Mouse (Mus musculus) heart, embryonic 14.5 days (tissue): Measurements from ENCODE around the gene Bicc1. TPM values are rescaled to one million over a fixed set of nuclear protein-coding genes. Genes with fewer than 3 reads are reported as not detected.
"Not testable (repeated sequence)": the region's sequence is repeated elsewhere in the genome, so short reads cannot be mapped to it uniquely, and the experiment has no call there.

ENCODE experiments used
- ATAC-seq: fragments of 200-750 bp; cut with Nextera tagmentation; 2 replicates; pipeline ENCODE4 v1.8.0; 2017; ENCODE audit warnings: low read depth, moderate TSS enrichment; ENCODE audit not compliant: insufficient number of reproducible peaks, insufficient read depth, low FRiP score
- H3K27ac ChIP-seq, 2 experiments: fragments of 200-500 bp in 1 of 2; fragments of 300-500 bp in 1 of 2; sonication (generic) in 1 of 2; replicated peaks in 1 of 2; 2 replicates each; pipeline ENCODE4 v1.5.1; 2012 to 2014; ENCODE audit warnings: low read depth in 2 of 2, low read length in 2 of 2, control low read depth in 1 of 2, mild to moderate bottlenecking in 1 of 2, mixed read lengths in 1 of 2; ENCODE audit not compliant: control insufficient read depth in 1 of 2, insufficient read depth in 1 of 2
- H3K27me3 ChIP-seq: fragments of 300-500 bp; sonication (generic); 2 replicates; pipeline ENCODE4 v1.6.1; 2014; ENCODE audit warnings: mild to moderate bottlenecking, low read length, control low read depth; ENCODE audit not compliant: control insufficient read depth, insufficient read depth
- H3K36me3 ChIP-seq: fragments of 300-500 bp; sonication (generic); 2 replicates; pipeline ENCODE4 v1.6.1; 2014; ENCODE audit warnings: mild to moderate bottlenecking, control low read depth, low read length, mixed read lengths; ENCODE audit not compliant: control insufficient read depth, insufficient read depth
- H3K4me1 ChIP-seq, 2 experiments: fragments of 200-500 bp in 1 of 2; fragments of 300-500 bp in 1 of 2; sonication (generic) in 1 of 2; 2 replicates each; pipeline ENCODE4 v1.6.1; 2012 to 2014; ENCODE audit warnings: low read length in 2 of 2, control low read depth in 1 of 2, mixed read lengths in 1 of 2; ENCODE audit not compliant: control insufficient read depth in 2 of 2, insufficient read depth in 2 of 2
- H3K4me2 ChIP-seq: fragments of 300-500 bp; sonication (generic); 2 replicates; pipeline ENCODE4 v1.6.1; 2014; ENCODE audit warnings: mild to moderate bottlenecking, low read length
- H3K4me3 ChIP-seq, 2 experiments: fragments of 200-500 bp in 1 of 2; fragments of 300-500 bp in 1 of 2; sonication (generic) in 1 of 2; 2 replicates each; pipeline ENCODE4 v1.5.1; 2012 to 2014; ENCODE audit warnings: low read length in 2 of 2, mild to moderate bottlenecking in 2 of 2, control low read depth in 1 of 2, low read depth in 1 of 2, moderate library complexity in 1 of 2; ENCODE audit not compliant: control insufficient read depth in 1 of 2, insufficient read depth in 1 of 2
- H3K9ac ChIP-seq: fragments of 300-500 bp; sonication (generic); 2 replicates; pipeline ENCODE4 v1.6.1; 2014; ENCODE audit warnings: mild to moderate bottlenecking, low read length
- H3K9me3 ChIP-seq: fragments of 300-500 bp; sonication (generic); 2 replicates; pipeline ENCODE4 v1.6.1; 2016; ENCODE audit warnings: low read length, control low read depth; ENCODE audit not compliant: control insufficient read depth
- WGBS: fragments of 180-500 bp; shearing (Covaris S2); extraction: QIAGEN DNeasy Blood & Tissue Kit; methylation state at CpG from one replicate; pipeline ENCODE4 v1.1.7; 2014; 5-methylcytosine and 5-hydroxymethylcytosine counted together
- polyA plus RNA-seq: library from polyadenylated mRNA; unstranded; fragments of >200 nt; fragmentation: Nextera tagmentation; extraction: Ambion mirVana; gene quantifications from 2 replicates; pipeline ENCODE4 v1.2.1, GENCODE M21; 2014

Gene Bicc1
- polyA plus RNA-seq, 1 experiment from 2014 or later: 25.9 TPM

DNA sequence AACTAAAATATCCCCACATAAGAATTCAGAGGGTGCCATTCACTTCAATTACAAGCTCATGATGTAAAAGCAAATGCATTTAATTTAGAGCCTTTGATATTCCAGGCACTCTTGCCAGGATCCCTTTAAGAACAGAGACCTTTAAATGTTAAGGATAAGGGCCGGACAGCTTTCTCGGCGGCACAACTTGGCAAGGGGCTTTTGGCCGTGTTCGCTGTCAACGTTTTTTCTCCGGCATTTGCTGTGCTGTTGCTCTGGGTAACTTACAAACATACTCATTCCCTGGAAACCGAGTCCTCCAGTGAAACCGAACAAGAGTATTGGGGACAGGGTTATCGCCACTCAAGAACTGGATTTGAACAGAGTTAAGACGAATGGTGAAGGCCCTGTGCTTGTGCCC, 188.3 kb downstream of the Bicc1 start:
- Histone ChIP-seq H3K36me3 (no peaks in the 10 kb centered on the region), H3K9me3 (no peaks in the 10 kb centered on the region), H3K9ac (no peak overlapping the region), H3K27me3 (no peaks in the 10 kb centered on the region), H3K4me1 (peaks cover 5 to 6% of the 10 kb centered on the region in 2 experiments; a peak in 3 of 4 replicates), H3K4me2 (no peak overlapping the region), H3K27ac (no peak overlapping the region), H3K4me3 (no peak overlapping the region)
- WGBS: 81% methylated on average over 11 of the region's 11 CpGs
- no peak for ATAC-seq

DNA sequence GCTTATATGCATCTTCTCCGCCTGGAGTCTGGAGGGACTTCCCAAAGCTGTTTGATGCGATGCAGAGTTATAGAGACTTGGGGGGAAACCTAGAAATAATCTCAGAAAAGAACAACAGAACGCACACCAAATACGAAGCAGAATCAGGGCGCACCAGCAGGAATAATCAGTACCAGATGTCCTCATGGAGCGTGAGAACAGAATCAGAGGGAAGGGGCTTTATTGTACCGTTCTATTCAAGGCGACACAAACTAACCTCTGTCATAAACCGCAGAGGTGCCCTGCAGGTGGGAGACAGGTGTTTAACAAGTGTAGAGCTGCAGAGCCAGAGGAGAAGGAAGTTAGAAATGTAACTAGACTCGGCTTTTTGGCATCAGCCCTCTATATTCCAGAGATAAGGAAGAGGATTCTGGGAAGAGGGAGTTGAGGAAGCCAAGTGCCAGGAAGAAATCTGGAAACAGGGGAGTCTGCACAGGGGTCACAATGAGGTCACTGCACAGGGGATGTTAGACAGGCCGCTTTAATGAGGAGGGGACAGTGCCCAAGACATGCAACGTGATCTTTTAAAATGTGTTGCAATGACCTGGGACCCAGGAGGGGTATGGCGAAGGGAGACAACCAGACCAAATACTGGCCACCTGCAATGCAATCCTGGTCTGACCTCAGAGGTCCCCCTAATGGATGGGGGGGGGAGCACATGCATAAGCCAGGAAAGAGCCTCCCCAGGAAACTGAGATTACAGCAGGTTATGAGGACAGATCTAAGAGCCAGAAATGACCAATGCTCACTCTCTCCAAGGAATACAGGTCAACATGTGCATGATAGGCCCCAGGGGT, 190.4 kb downstream of the Bicc1 start:
- H3K4me1 ChIP-seq: peaks cover 5 to 6% of the 10 kb centered on the region in 2 experiments; a peak in 3 of 4 replicates
- H3K9me3 ChIP-seq: no peaks in the 10 kb centered on the region
- H3K9ac ChIP-seq: no peak overlapping the region
- H3K27me3 ChIP-seq: no peaks in the 10 kb centered on the region
- WGBS: 66% methylated on average over 13 of the region's 13 CpGs
- no peak overlapping the region for H3K4me2 ChIP-seq
- no peaks in the 10 kb centered on the region for H3K36me3 ChIP-seq
- peak overlapping the region; percentile 21 to 28; a peak in 1 of 4 replicates for H3K27ac ChIP-seq
- no peak for ATAC-seq
- no peak overlapping the region for H3K4me3 ChIP-seq

DNA sequence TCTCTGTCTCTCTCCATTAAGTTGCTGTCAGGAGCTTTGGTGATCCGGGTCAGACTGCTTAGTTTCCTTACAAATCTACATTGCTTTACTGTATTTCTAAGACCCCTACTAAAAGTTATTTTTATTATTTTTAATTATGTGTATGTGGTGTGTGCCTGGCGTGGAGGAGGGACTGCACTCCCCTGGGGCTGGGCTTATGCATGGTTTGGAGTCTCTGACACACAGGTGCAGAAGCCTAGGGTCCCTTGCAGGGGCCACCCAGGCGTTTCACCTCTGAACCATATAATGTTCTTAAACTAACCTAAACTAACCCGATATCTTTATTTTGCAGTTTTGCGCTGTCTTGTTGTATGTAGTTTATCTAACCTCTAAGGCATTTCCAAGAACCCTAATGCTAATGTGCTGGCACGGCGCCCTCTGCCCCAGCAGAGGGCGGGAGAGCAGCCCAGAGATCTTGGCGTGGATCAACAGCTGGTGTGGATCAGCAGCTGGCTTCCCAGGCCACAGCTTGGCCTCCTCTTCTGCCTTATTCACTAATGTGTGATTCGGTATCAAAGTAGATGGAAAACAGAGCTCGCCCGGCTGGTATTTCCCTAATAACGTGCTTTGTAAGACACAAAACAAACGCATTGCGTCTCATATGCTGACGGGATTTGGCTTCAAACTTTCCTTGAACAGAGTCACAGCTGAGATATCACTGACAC, 192.7 kb downstream of the Bicc1 start:
- Histone ChIP-seq H3K9ac (no peak overlapping the region), H3K4me3 (no peak overlapping the region), H3K4me2 (no peak overlapping the region), H3K9me3 (no peaks in the 10 kb centered on the region), H3K36me3 (no peaks in the 10 kb centered on the region), H3K27me3 (no peaks in the 10 kb centered on the region), H3K4me1 (peaks cover 6 to 12% of the 10 kb centered on the region in 2 experiments; a peak in 3 of 4 replicates), H3K27ac (peak overlapping the region; percentile 2 to 46; a peak in 1 of 4 replicates)
- 0 out of 2 replicates have a peak, but pooled peaks have one; percentile 45 for ATAC-seq
- WGBS: 59% methylated on average over 16 of the region's 16 CpGs

DNA sequence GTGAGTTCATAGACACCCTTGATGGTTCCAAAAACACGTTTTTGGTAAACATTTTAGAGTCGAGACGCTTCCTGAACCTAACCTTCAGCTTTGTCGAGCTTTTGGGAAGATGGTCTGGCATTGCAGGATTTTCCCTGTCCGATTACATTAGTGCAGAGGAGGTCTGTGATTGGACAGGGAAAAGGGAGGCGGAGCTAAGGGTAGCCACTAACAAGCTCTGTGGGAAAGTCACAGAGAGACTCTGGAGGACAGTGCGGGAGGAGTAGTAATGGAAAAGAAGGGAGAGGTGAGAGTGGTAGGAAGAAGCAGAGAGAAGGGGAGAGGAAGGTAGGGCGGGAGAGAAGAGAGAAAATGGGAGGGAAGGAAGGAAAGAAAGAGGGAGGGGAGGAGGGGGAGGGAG, 194.8 kb downstream of the Bicc1 start:
- H3K4me1 ChIP-seq: peaks cover 5 to 12% of the 10 kb centered on the region in 2 experiments; a peak in 3 of 4 replicates
- ATAC-seq: no peak
- H3K4me3 ChIP-seq: no peak overlapping the region
- H3K27me3 ChIP-seq: no peaks in the 10 kb centered on the region
- H3K27ac ChIP-seq: no peak overlapping the region
- H3K9me3 ChIP-seq: no peaks in the 10 kb centered on the region
- WGBS: 28% methylated on average over 8 of the region's 8 CpGs
- no peak overlapping the region for H3K9ac ChIP-seq
- peak overlapping the region; percentile 23; the same call in 1 of the 2 replicates for H3K4me2 ChIP-seq
- no peaks in the 10 kb centered on the region for H3K36me3 ChIP-seq

DNA sequence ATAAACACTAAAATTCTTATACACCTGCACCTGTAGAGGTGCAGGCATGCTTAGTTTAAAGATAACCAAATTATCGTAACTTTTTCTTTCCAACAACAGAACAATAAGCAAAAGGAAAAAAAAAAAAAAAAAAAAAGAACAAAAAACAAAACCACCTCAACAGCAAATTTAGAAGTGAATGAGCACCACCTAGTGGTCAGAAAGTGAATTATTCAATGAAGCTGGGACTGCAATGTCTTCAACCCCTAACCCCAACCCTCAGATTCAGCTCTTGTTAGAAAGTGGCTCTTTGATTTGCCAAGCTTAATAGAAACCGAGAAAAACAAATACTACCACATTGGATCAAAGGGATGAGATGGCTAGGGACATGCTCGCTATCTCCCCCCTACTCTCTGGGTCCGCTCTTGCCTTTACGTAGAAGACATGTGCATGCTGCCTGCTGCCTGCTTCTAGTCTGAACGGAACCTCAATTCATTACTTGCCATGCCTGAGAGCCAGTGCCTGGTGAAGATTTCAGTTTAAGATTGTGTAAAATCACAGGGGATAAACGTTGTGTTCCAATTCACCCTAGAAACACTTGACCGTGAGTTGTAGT, 195.8 kb downstream of the Bicc1 start:
- no peak overlapping the region for H3K4me3 ChIP-seq
- no peak for ATAC-seq
- no peaks in the 10 kb centered on the region for H3K27me3 ChIP-seq
- H3K4me2 ChIP-seq: no peak overlapping the region
- H3K27ac ChIP-seq: no peak overlapping the region
- 51% methylated on average over 8 of the region's 8 CpGs for WGBS
- H3K9me3 ChIP-seq: no peaks in the 10 kb centered on the region
- H3K4me1 ChIP-seq: peaks cover 0 to 6% of the 10 kb centered on the region in 2 experiments; a peak in 1 of 4 replicates
- H3K36me3 ChIP-seq: no peaks in the 10 kb centered on the region
- no peak overlapping the region for H3K9ac ChIP-seq

DNA sequence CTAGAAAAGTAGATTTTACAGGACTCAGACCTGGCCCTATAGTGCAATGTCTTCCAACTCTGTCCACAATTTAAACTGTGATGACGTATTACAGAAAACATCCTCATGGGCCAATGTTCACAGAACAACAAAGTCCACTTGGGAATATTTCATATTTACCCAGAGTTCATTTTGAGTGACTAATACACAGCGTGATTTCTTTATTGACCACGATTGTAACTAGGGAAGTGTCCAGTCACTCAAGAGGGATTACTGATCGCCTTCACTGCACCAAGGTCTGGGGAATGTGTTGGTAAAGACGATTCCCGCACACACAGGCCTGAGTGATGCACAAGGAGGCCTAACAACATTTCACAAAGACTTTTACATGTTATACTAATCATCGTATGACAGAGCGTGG, 197.9 kb downstream of the Bicc1 start:
- H3K27ac ChIP-seq: no peak overlapping the region
- H3K36me3 ChIP-seq: peaks cover 5% of the 10 kb centered on the region; the same call in 1 of the 2 replicates
- no peak for ATAC-seq
- H3K4me2 ChIP-seq: no peak overlapping the region
- H3K9ac ChIP-seq: no peak overlapping the region
- H3K4me1 ChIP-seq: 0 out of 4 replicates have a peak, but pooled peaks cover 0 to 6% of the 10 kb centered on the region in 2 experiments
- no peaks in the 10 kb centered on the region for H3K27me3 ChIP-seq
- H3K4me3 ChIP-seq: no peak overlapping the region
- no peaks in the 10 kb centered on the region for H3K9me3 ChIP-seq
- WGBS: 83% methylated on average over 8 of the region's 8 CpGs

DNA sequence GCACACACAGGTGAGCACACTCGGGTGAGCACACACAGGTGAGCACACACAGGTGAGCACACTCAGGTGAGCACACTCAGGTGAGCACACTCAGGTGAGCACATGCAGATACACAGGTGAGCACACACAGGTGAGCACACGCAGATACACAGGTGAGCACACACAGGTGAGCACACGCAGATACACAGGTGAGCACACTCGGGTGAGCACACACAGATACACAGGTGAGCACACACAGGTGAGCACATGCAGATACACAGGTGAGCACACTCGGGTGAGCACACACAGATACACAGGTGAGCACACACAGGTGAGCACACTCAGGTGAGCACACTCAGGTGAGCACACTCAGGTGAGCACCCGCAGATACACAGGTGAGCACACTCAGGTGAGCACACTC, 199.1 kb downstream of the Bicc1 start:
- H3K4me3 ChIP-seq, H3K4me1 ChIP-seq, ATAC-seq, H3K9ac ChIP-seq, H3K4me2 ChIP-seq, H3K27ac ChIP-seq, H3K9me3 ChIP-seq, H3K27me3 ChIP-seq: not testable (repeated sequence)
- WGBS: 89% methylated on average over 6 of the region's 6 CpGs
- peaks cover 17% of the 10 kb centered on the region for H3K36me3 ChIP-seq
